Mouse (Mus musculus): Measurements from ENCODE around the gene Nbl1. TPM values are rescaled to one million over a fixed set of nuclear protein-coding genes. Genes with fewer than 3 reads are reported as not detected.

The Nbl1 gene
- total RNA-seq, 1 experiment from 2014 or later, result not detected

- no peak for ATAC-seq (replicated peaks; ENCODE audit: insufficient number of reproducible peaks, low FRiP score, low TSS enrichment, poor library complexity, severe bottlenecking)
These were observed 18.1 kb upstream of the Nbl1 start for GRCm38 (mm10) chr4:139110858-139111257.

- no peak for ATAC-seq (replicated peaks; ENCODE audit: insufficient number of reproducible peaks, low FRiP score, low TSS enrichment, poor library complexity, severe bottlenecking)
These were observed 12.7 kb upstream of the Nbl1 start for GRCm38 (mm10) chr4:139105453-139105852.

GRCm38 (mm10) chr4:139101546-139101945, 8.8 kb upstream of the Nbl1 start:
- ATAC-seq (replicated peaks; ENCODE audit: insufficient number of reproducible peaks, low FRiP score, low TSS enrichment, poor library complexity, severe bottlenecking), result no peak

- ATAC-seq (replicated peaks; ENCODE audit: insufficient number of reproducible peaks, low FRiP score, low TSS enrichment, poor library complexity, severe bottlenecking), result no peak
These were observed 7.5 kb upstream of the Nbl1 start for GRCm38 (mm10) chr4:139100326-139100725.

- no peak for ATAC-seq (replicated peaks; ENCODE audit: insufficient number of reproducible peaks, low FRiP score, low TSS enrichment, poor library complexity, severe bottlenecking)
These were observed 3.4 kb upstream of the Nbl1 start for GRCm38 (mm10) chr4:139096201-139096600.

GRCm38 (mm10) chr4:139095406-139095805, 2.6 kb upstream of the Nbl1 start:
- ATAC-seq (replicated peaks; ENCODE audit: insufficient number of reproducible peaks, low FRiP score, low TSS enrichment, poor library complexity, severe bottlenecking), result no peak

GRCm38 (mm10) chr4:139093196-139093530, 370 bp upstream of the Nbl1 start:
- no peak for ATAC-seq (replicated peaks; ENCODE audit: insufficient number of reproducible peaks, low FRiP score, low TSS enrichment, poor library complexity, severe bottlenecking)

- no peak for ATAC-seq (replicated peaks; ENCODE audit: insufficient number of reproducible peaks, low FRiP score, low TSS enrichment, poor library complexity, severe bottlenecking)
These were observed 1.1 kb downstream of the Nbl1 start for GRCm38 (mm10) chr4:139091478-139092355.

- no peak for ATAC-seq (replicated peaks; ENCODE audit: insufficient number of reproducible peaks, low FRiP score, low TSS enrichment, poor library complexity, severe bottlenecking)
These were observed 1.7 kb downstream of the Nbl1 start for GRCm38 (mm10) chr4:139091066-139091465.

GRCm38 (mm10) chr4:139090303-139090940, 2.4 kb downstream of the Nbl1 start:
- ATAC-seq (replicated peaks; ENCODE audit: insufficient number of reproducible peaks, low FRiP score, low TSS enrichment, poor library complexity, severe bottlenecking), result no peak

GRCm38 (mm10) chr4:139088982-139089671, 3.7 kb downstream of the Nbl1 start:
- no peak for ATAC-seq (replicated peaks; ENCODE audit: insufficient number of reproducible peaks, low FRiP score, low TSS enrichment, poor library complexity, severe bottlenecking)

GRCm38 (mm10) chr4:139086984-139087383, 5.8 kb downstream of the Nbl1 start:
- no peak for ATAC-seq (replicated peaks; ENCODE audit: insufficient number of reproducible peaks, low FRiP score, low TSS enrichment, poor library complexity, severe bottlenecking)

GRCm38 (mm10) chr4:139086037-139086436, 6.8 kb downstream of the Nbl1 start:
- ATAC-seq (replicated peaks; ENCODE audit: insufficient number of reproducible peaks, low FRiP score, low TSS enrichment, poor library complexity, severe bottlenecking), result no peak

- no peak for ATAC-seq (replicated peaks; ENCODE audit: insufficient number of reproducible peaks, low FRiP score, low TSS enrichment, poor library complexity, severe bottlenecking)
These were observed 7.5 kb downstream of the Nbl1 start for GRCm38 (mm10) chr4:139085337-139085736.

- ATAC-seq (replicated peaks; ENCODE audit: insufficient number of reproducible peaks, low FRiP score, low TSS enrichment, poor library complexity, severe bottlenecking), result no peak
These were observed 9.8 kb downstream of the Nbl1 start for GRCm38 (mm10) chr4:139082790-139083564.

- ATAC-seq (replicated peaks; ENCODE audit: insufficient number of reproducible peaks, low FRiP score, low TSS enrichment, poor library complexity, severe bottlenecking), result no peak
These were observed 11.4 kb downstream of the Nbl1 start for GRCm38 (mm10) chr4:139081270-139081931.

GRCm38 (mm10) chr4:139080259-139080658, 12.5 kb downstream of the Nbl1 start:
- ATAC-seq (replicated peaks; ENCODE audit: insufficient number of reproducible peaks, low FRiP score, low TSS enrichment, poor library complexity, severe bottlenecking), result no peak

GRCm38 (mm10) chr4:139079439-139079838, 13.4 kb downstream of the Nbl1 start:
- ATAC-seq (replicated peaks; ENCODE audit: insufficient number of reproducible peaks, low FRiP score, low TSS enrichment, poor library complexity, severe bottlenecking), result no peak
